Mouse (Mus musculus) E14TG2a.4 (cell line): ENCODE measurements at regions not wholly inside any gene's neighbourhood (a gene's known extent, or its start where the extent isn't known, plus 50 kb on each side); places are given as distances from the start of the nearest gene placed in this dataset.

Experiments
- CTCF ChIP-seq: conservative IDR thresholded peaks from 2 replicates; pipeline ENCODE4 v1.5.1; 2014; ENCODE audit warnings: low read length
- NANOG ChIP-seq: IDR thresholded peaks from 2 replicates; pipeline ENCODE4 v1.6.1; 2014; ENCODE audit warnings: borderline replicate concordance, low read length, mixed read lengths
- POU5F1 ChIP-seq: IDR thresholded peaks from 2 replicates; pipeline ENCODE4 v1.6.1; 2014; ENCODE audit warnings: low read length, borderline replicate concordance

- TF ChIP-seq CTCF (no peak), NANOG (peak; percentile 84; the same call in 1 of the 2 replicates), POU5F1 (no peak)
Observed at GRCm38 (mm10) chr1:122328276-122328675, 760.5 kb upstream of the Ddx18 start.
